Mouse (Mus musculus) gastrocnemius, postnatal 25 days (tissue): ENCODE results near the gene Hist1h3b. TPM values are rescaled to one million over a fixed set of nuclear protein-coding genes. Genes with fewer than 3 reads are reported as not detected.
"Not testable (repeated sequence)": the region's sequence is repeated elsewhere in the genome, so short reads cannot be mapped to it uniquely, and the experiment has no call there.

Experiments used
- DNase-seq: peaks from one replicate; pipeline ENCODE4 v3.0.0; 2022
- long read RNA-seq, 2 experiments: library from polyadenylated mRNA; stranded (forward); transcript quantifications; one replicate each; pipeline ENCODE4 v2.0.0; 2021
- total RNA-seq, 2 experiments: library from RNA; stranded (reverse); gene quantifications; 1 replicate in 1 of 2; 2 replicates in 1 of 2; pipeline ENCODE4 v1.2.3; 2021

Gene Hist1h3b
- total RNA-seq = 10 to 100 TPM in 1 of 2 experiments, 1 to 10 TPM in 1; 9.6 to 17.3 TPM
- long read RNA-seq, experiment 1 = 0 reads
- long read RNA-seq, experiment 2 = 0 reads

GRCm38 (mm10) chr13:23752067-23752741, at the start of gene Hist1h3b:
Gene Hist1h3b, plus strand, starts transcription at chr13:23752267.
- peak; percentile 59 for DNase-seq

DNA sequence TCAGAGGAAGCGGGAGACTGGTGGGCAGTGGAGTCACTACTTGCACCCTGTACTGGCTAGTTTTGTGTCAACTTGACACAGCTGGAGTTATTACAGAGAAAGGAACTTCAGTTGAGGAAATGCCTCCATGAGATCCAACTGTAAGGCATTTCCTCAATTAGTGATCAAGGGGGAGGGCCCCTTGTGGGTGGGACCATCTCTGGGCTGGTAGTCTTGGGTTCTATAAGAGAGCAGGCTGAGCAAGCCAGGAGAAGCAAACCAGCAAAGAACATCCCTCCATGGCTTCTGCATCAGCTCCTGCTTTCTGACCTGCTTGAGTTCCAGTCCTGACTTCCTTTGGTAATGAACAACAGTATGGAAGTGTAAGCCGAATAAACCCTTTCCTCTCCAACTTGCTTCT, 49.3 kb upstream of the Hist1h3b start:
- DNase-seq = not testable (repeated sequence)

GRCm38 (mm10) chr13:23705751-23706356, 46.2 kb upstream of the Hist1h3b start:
- DNase-seq = no peak

DNA sequence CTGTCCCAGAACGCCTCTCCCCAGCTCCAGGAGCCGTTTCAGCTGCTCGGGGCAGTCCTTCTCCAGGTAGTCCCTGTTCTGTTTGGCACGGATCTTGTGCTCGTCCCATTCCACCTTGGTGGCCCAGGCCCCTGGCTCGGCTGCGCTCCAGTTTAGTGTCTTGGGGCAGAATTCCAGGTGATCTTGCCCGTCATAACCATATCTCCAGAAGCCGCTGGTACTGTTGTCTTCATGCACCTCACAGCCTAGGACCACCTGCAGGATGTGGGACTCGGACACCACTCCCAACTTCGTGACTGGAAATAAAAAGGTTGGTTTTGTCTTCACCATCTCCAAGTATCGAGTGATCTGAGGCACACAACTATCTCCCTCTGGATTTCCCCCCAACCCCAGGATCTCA, 45.3 kb upstream of the Hist1h3b start:
- DNase-seq = no peak

GRCm38 (mm10) chr13:23708041-23708440, 44.0 kb upstream of the Hist1h3b start:
- DNase-seq = no peak

- no peak for DNase-seq
These were observed 43.4 kb upstream of the Hist1h3b start for GRCm38 (mm10) chr13:23708654-23709053.

DNA sequence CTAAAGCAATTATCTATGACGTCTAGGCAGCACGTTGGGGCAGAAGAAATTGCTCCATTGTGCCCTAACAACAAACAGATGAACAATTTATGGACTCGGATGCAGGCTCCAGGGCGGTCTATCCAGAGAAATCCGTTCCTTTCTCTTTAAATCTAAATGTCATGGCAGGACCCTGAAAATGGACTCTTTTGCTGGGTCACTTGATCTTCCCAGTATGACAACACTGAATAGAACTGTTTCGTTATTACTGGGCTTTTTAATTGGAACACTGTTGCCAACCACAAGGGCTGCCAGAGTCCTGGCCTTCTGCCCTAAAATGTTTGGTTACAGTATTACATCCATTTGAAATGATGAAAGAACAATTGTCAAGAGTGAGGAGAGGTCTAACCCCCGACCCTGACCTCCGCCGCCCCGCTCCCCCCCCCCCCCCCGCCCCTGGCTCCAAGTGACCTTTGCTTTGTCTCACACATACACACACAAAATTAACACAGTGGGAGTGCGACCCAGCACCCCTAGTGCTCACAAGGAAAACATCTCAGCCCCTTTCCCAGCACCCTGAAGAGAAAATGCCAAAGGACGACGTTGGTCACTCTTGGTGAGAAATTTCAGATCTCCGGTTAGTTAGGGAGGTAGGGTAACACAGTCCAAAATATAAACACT, 42.2 kb upstream of the Hist1h3b start:
- DNase-seq = no peak

- DNase-seq = peak; percentile 51
These were observed 41.5 kb upstream of the Hist1h3b start, which contains the start of gene Hfe for GRCm38 (mm10) chr13:23710374-23711089. Gene Hfe, minus strand, starts transcription at chr13:23710854.

GRCm38 (mm10) chr13:23716261-23717042, 35.6 kb upstream of the Hist1h3b start:
- DNase-seq = no peak

DNA sequence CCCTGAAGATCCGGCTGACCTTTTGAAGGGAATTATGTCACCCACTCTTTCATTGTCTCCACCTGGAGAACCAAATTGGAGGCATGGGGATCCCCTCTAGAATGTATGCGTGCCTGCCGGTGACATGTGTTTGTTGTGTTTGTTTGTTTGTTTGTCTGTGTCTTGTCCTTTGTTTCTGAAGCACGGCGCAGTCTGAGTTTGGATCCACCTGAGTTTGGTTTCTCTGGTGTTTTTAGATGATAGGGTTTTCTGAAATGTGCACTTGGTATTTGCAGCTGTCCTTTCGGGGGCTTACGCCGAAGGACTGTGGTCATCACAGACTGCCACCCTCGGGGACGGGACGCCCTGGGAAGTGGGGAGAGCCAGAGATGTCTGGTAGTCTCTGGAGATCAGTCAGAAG, 34.9 kb upstream of the Hist1h3b start:
- no peak for DNase-seq

DNA sequence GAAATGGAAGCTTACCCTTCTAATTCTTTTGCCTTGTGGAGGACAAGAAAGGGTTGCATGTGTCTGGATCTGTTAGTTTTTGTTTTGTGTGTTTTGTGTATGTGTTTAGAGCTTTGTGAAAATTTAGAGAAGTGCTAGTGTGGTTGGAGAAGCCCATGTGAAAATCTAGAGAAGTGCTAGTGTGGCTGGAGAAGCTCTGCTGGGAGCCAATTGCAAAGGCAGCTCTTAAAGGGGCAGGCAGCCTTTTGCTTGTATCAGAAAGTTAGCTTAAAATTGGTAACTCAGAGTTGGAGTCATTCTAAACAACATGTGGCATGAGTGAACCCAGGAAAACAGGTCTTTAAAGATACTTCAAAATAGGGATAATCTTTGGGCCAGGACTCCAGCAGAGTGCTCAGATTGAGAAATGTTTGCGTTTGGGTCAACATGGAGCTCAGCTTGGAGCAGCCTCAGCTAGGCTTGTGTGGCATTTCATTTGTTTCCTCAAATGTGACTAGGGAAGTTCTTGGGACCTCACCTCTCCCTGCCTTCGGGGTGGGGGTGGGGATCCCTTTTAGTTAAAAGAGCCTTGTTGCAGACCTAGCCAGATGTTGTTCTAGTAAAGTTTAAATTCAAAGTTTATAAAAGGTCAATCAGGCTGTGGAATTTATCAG, 34.3 kb upstream of the Hist1h3b start:
- not testable (repeated sequence) for DNase-seq

- no peak for DNase-seq
These were observed 27.8 kb upstream of the Hist1h3b start for GRCm38 (mm10) chr13:23724239-23724638.

DNA sequence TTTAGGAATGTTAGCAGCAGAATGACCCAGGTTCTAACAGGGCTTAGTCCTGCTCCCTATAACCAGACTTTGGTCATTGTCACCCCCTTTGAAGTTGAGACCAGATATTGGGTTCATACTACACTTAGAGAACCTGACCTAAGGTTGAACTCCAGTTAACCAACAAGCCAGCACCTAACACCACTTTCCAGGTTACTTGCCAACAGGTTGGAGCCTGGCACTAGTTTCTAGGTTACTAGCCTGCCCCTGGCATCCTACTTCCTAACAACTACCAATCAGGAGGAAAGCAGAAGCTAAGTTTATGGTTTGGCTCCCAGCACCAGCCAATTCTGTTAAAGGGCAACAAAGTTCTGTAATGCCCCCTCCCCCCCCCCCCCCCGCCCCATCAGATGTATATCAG, 26.9 kb upstream of the Hist1h3b start:
- no peak for DNase-seq

DNA sequence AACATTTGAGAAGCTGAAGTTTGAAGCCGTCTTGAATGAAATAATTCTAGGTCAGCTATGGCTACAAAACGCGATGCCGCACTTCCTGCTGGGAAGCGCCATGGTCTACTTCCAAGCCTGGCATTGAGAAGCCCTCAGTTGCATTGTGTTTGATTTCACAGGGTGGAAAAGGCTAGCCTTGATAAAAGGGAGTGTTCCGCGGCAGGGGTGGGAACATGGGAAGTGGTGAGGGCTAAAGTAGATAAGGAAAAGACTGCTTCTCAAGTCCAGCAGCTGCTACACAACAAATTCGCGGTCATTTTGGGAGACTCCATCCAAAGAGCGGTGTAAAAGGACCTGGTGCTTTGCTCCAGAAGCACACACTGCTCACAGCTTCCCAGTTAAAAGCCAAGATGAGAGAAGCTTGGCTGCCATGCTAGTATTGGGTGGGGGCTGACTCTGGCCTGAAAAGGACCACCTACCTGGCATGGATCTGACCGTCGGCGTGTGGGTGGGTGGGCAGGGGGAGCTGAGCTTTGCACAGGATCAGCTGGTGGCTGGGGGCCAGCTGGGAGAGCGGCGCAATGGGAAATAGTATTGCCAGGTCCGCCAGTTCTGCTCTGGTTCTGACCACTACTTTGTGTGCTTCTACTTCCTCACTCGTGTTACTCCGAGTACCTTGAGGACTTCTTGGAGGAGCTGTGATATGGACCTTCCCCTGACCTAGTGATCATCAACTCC, 23.4 kb upstream of the Hist1h3b start:
- DNase-seq = no peak

DNA sequence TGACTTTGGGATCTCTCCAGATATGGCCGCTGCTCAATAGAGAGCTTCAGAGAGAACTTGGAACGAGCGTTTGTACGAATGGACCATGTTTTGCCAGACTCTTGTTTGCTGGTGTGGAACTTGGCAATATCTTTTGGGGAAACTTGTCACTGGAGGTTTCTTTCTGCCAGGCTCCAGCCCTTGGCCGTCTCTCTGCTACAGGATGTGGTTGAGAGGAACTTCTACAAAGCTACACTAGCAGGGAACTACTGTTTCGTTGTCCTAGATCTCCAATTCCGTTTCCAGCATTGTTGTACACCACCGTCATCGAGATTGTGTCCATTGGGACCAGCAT, 22.9 kb upstream of the Hist1h3b start:
- no peak for DNase-seq

GRCm38 (mm10) chr13:23729706-23730105, 22.4 kb upstream of the Hist1h3b start:
- DNase-seq = no peak

DNA sequence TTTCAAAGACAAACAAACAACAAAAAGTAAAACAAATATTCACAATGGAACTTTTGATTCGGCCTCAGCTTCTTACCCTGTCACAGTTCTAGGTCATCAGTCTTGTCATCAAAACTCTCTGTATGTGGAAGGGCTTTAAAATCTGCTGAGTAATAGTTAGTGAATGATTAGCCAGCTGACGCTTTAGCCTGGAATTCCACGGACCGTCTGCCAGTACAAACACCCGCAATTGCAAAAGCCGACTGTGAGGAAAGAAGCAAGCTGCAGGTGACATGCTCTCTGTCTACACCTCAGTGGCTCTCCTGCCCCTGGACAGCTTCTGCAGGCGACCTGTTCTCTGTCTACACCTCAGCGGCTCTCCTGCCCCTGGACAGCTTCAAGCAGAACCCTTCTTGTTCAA, 21.6 kb upstream of the Hist1h3b start:
- DNase-seq = no peak

GRCm38 (mm10) chr13:23732156-23732804, 19.8 kb upstream of the Hist1h3b start:
- no peak for DNase-seq

DNA sequence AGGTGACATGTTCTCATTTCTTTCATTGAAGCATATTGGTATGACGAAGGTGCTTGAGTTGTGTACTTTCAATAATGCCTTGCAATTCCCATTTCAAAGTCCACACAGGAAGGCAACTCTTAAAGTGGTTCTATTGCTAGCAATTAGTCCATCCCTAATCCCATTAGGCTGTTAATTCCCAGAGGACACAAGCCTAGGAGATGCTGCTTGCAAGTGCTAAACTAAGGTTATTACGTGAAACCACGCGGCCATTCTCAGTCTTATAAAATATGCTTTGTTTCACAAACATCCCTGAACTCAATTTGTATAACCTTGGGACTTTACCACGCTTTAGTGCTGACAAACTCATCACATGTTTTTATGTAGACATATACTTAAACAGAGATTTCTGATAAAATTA, 15.0 kb upstream of the Hist1h3b start:
- DNase-seq = no peak

DNA sequence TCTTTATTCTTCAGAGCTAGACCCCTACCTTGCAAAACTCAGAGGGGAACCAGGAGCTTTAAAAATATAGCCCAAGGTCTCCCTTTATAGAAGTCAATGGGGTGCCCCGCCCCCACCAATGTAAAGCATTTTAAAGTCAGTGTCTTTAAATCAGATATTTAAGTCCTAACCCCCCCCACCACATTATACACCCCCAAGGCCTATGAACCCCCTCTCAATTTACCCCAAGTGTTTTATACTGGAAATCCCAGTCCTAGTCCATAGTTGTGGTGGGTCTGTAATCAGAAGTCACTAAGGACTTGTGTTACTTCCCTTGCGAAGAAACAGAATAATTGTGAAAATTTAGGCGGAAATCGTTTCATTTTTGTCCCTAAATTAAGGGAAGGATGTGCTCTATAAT, 14.0 kb upstream of the Hist1h3b start:
- no peak for DNase-seq
